9 mouse cellular contexts compared by ENCODE assay signal in the genomic region with DNA sequence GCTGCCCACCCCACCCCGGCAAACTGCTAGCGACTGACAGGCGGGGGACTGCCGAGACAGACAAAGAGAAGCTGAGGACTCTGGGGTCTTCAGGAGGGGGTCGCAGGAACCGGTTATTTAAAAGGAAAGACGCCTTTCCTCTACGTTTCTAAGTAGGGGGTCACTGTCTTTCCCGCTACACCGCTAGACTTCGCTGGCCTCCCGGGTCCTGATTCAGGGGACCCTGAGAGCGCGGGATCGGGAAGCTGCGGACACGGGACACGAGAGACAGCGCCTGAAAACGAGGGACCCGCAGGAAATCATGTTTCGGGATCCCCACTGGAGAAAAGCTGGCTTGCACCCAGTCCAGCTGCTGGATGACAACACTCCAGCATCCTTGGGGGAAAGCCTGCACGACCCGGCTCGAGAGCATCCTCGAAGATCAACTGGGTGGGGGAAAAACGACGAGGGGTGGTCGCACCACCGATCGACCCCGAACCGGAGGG. TPM values are rescaled to one million over a fixed set of nuclear protein-coding genes. Genes with fewer than 3 reads are reported as not detected.
DNase-seq lines count a peak whose midpoint lies in the region; ATAC-seq lines count a peak whose summit lies in the region.
"Had no signal": no experiment of that assay in that cellular context is flagged by ENCODE, and none has a peak within 500 bp of the region (broad histone marks: within the 10 kb centered on the region; RNA-seq: fewer than 3 reads in every experiment).

No protein-coding gene starts in this region.

- 0 out of 2 replicates have a peak, but pooled peaks have one; percentile 1 for ATAC-seq in embryonic facial prominence, embryonic 15.5 days (ENCODE audit: insufficient number of reproducible peaks, low FRiP score, low TSS enrichment, low read depth)

- peak overlapping the region; percentile 85 for H3K9ac ChIP-seq in embryonic facial prominence, embryonic 15.5 days

- peak; percentile 21 for DNase-seq in left cerebral cortex, postnatal 4 days
- DNase-seq in left cerebral cortex, adult 18-20 months (ENCODE audit: low spot score in 2 of 2) = no peak
- peak; percentile 25 to 55 for DNase-seq in heart, postnatal 36 days
- no peak for DNase-seq in midbrain, embryonic 10.5 days (ENCODE audit: low spot score)
- no peak for DNase-seq in spleen, postnatal 14 days (ENCODE audit: low spot score in 2 of 2)
- DNase-seq in frontal cortex, postnatal 14 days (ENCODE audit: low spot score in 2 of 2) = no peak
- DNase-seq in cerebellum, adult 11 months = no peak

- WGBS in embryonic facial prominence, embryonic 15.5 days = under 1% methylated on average over 33 of the region's 33 CpGs
- under 1% methylated on average over 33 of the region's 33 CpGs for WGBS in midbrain, embryonic 10.5 days

- H3K4me2 ChIP-seq in embryonic facial prominence, embryonic 15.5 days (replicated peaks) = peak overlapping the region; percentile 97

- H3K4me3 ChIP-seq in embryonic facial prominence, embryonic 15.5 days (replicated peaks) = peak overlapping the region; percentile 81
- H3K4me3 ChIP-seq in midbrain, embryonic 10.5 days = peak overlapping the region; percentile 87
- H3K4me3 ChIP-seq: myocyte had no signal

- intact Hi-C loops in left cerebral cortex, postnatal 4 days (cut with DNase I) = no loop called here
- intact Hi-C loops in heart, postnatal 36 days (cut with DNase I) = loop anchor here (5.0 kb wide), 1 partner anchor 276 kb away; the partner anchor contains the start of gene Hoxb8

- H3K36me3 ChIP-seq in embryonic facial prominence, embryonic 15.5 days = no peaks in the 10 kb centered on the region
- peaks cover 12% of the 10 kb centered on the region for H3K36me3 ChIP-seq in midbrain, embryonic 10.5 days

- peaks cover 39% of the 10 kb centered on the region for H3K4me1 ChIP-seq in embryonic facial prominence, embryonic 15.5 days
- peaks cover 54% of the 10 kb centered on the region for H3K4me1 ChIP-seq in midbrain, embryonic 10.5 days

- H3K27ac ChIP-seq in embryonic facial prominence, embryonic 15.5 days (replicated peaks) = peak overlapping the region; percentile 95
- H3K27ac ChIP-seq in midbrain, embryonic 10.5 days (replicated peaks) = peak overlapping the region; percentile 100

- H3K9me3 ChIP-seq in embryonic facial prominence, embryonic 15.5 days (replicated peaks) = no peaks in the 10 kb centered on the region
- no peaks in the 10 kb centered on the region for H3K9me3 ChIP-seq in midbrain, embryonic 10.5 days (replicated peaks)

- H3K27me3 ChIP-seq in embryonic facial prominence, embryonic 15.5 days = peaks cover 4% of the 10 kb centered on the region
- H3K27me3 ChIP-seq in midbrain, embryonic 10.5 days (ENCODE audit: low read depth, poor library complexity, severe bottlenecking) = no peaks in the 10 kb centered on the region

RNA-seq across cellular contexts. Expression of gene Igf2bp1, which starts 0.7 kb away (rescaled TPM):
- total RNA-seq in left cerebral cortex, postnatal 4 days (2021) = 1 to 10 TPM; 2.6 to 3.5 TPM
- under 1 TPM in 1 of 2 experiments, not detected in 1; 0.37 TPM for total RNA-seq in left cerebral cortex, adult 18-20 months (2021)
- 33.0 and 38.6 TPM in 2 replicates for polyA plus RNA-seq in embryonic facial prominence, embryonic 15.5 days (2015; fragmentation: Nextera tagmentation; extraction: Ambion mirVana)
- total RNA-seq in heart, postnatal 36 days (2021) = under 1 TPM; 0.08 to 0.17 TPM
- 176 and 190 TPM in 2 replicates for polyA plus RNA-seq in midbrain, embryonic 10.5 days (2016; fragmentation: Nextera tagmentation; extraction: Ambion mirVana)

RNA-seq across cellular contexts. Expression of gene Gip, which starts 17.9 kb away (rescaled TPM):
- not detected for total RNA-seq in left cerebral cortex, postnatal 4 days (2021)
- not detected for total RNA-seq in left cerebral cortex, adult 18-20 months (2021)
- not detected in 2 replicates for polyA plus RNA-seq in embryonic facial prominence, embryonic 15.5 days (2015; fragmentation: Nextera tagmentation; extraction: Ambion mirVana)
- not detected for total RNA-seq in heart, postnatal 36 days (2021)
- polyA plus RNA-seq in midbrain, embryonic 10.5 days (2016; fragmentation: Nextera tagmentation; extraction: Ambion mirVana) = not detected in 2 replicates
- polyA plus RNA-seq: myocyte had no signal

RNA-seq across cellular contexts. Expression of gene Snf8, which starts 28.3 kb away (rescaled TPM):
- 10 to 100 TPM; 88.0 to 94.0 TPM for total RNA-seq in left cerebral cortex, postnatal 4 days (2021)
- 100 to 1,000 TPM; 104 to 106 TPM for total RNA-seq in left cerebral cortex, adult 18-20 months (2021)
- polyA plus RNA-seq in embryonic facial prominence, embryonic 15.5 days (2015; fragmentation: Nextera tagmentation; extraction: Ambion mirVana) = 100 and 103 TPM in 2 replicates
- 10 to 100 TPM; 44.1 to 46.2 TPM for total RNA-seq in heart, postnatal 36 days (2021)
- polyA plus RNA-seq in midbrain, embryonic 10.5 days (2016; fragmentation: Nextera tagmentation; extraction: Ambion mirVana) = 106 and 110 TPM in 2 replicates

RNA-seq across cellular contexts. Expression of gene Ube2z, which starts 58.8 kb away (rescaled TPM):
- total RNA-seq in left cerebral cortex, postnatal 4 days (2021) = 10 to 100 TPM; 68.1 to 72.8 TPM
- total RNA-seq in left cerebral cortex, adult 18-20 months (2021) = 10 to 100 TPM; 61.9 to 63.1 TPM
- polyA plus RNA-seq in embryonic facial prominence, embryonic 15.5 days (2015; fragmentation: Nextera tagmentation; extraction: Ambion mirVana) = 46.3 and 47.1 TPM in 2 replicates
- total RNA-seq in heart, postnatal 36 days (2021) = 10 to 100 TPM; 30.7 to 32.1 TPM
- polyA plus RNA-seq in midbrain, embryonic 10.5 days (2016; fragmentation: Nextera tagmentation; extraction: Ambion mirVana) = 25.0 and 27.0 TPM in 2 replicates

Comparison
In these comparisons a context has a peak if more than half of its experiments do, and no peak if none do; other contexts are left out.
1. DNase-seq: peak in left cerebral cortex, postnatal 4 days (single experiment) and heart, postnatal 36 days (2 of 2); none in left cerebral cortex, adult 18-20 months (0 of 2), midbrain, embryonic 10.5 days (single experiment), spleen, postnatal 14 days (0 of 2), frontal cortex, postnatal 14 days (0 of 2) and cerebellum, adult 11 months (single experiment).